Mouse (Mus musculus) MEL (cell line): ENCODE measurements around the gene Nenf.

Experiments
- BHLHE40 ChIP-seq: IDR thresholded peaks from 2 replicates; pipeline ENCODE4 v1.6.1; 2012; ENCODE audit warnings: low read depth, mild to moderate bottlenecking, inconsistent platforms, low read length, improper control_type of control experiment, borderline replicate concordance
- CTCF ChIP-seq, 3 experiments: IDR thresholded peaks in 2 of 3; conservative IDR thresholded peaks in 1 of 3; 2 replicates each; pipeline ENCODE4 v1.5.1; 2011 to 2012; ENCODE audit warnings: low read length in 3 of 3, low read depth in 2 of 3, mild to moderate bottlenecking in 2 of 3, improper control_type of control experiment in 1 of 3, inconsistent platforms in 1 of 3, mixed read lengths in 1 of 3, moderate library complexity in 1 of 3; ENCODE audit not compliant: control insufficient read depth in 1 of 3, insufficient read depth in 1 of 3, poor library complexity in 1 of 3, severe bottlenecking in 1 of 3
- EP300 ChIP-seq, 2 experiments: IDR thresholded peaks; 2 replicates each; pipeline ENCODE4 v1.6.1; 2011; ENCODE audit warnings: improper control_type of control experiment in 2 of 2, low read length in 2 of 2, low read depth in 1 of 2, mild to moderate bottlenecking in 1 of 2
- GABPA ChIP-seq: IDR thresholded peaks from 2 replicates; pipeline ENCODE4 v1.6.1; 2012; ENCODE audit warnings: low read depth, mild to moderate bottlenecking, inconsistent platforms, low read length, improper control_type of control experiment, moderate library complexity
- MYB ChIP-seq: IDR thresholded peaks from 2 replicates; pipeline ENCODE4 v1.6.1; 2011; ENCODE audit warnings: mild to moderate bottlenecking, low read depth, low read length, improper control_type of control experiment
- POLR2A ChIP-seq, 2 experiments: IDR thresholded peaks; 2 replicates each; pipeline ENCODE4 v1.6.1; 2011 to 2012; ENCODE audit warnings: low read length in 2 of 2, mild to moderate bottlenecking in 2 of 2, control low read depth in 1 of 2, improper control_type of control experiment in 1 of 2, low read depth in 1 of 2, moderate library complexity in 1 of 2; ENCODE audit not compliant: control insufficient read depth in 1 of 2, insufficient read depth in 1 of 2, poor library complexity in 1 of 2
- SMC3 ChIP-seq: IDR thresholded peaks from 2 replicates; pipeline ENCODE4 v1.6.1; 2011; ENCODE audit warnings: low read depth, low read length, improper control_type of control experiment
- TAL1 ChIP-seq: IDR thresholded peaks from 2 replicates; pipeline ENCODE4 v1.6.1; 2012; ENCODE audit warnings: mild to moderate bottlenecking, inconsistent platforms, low read length, moderate library complexity, mixed read lengths
- TCF12 ChIP-seq: IDR thresholded peaks from 2 replicates; pipeline ENCODE4 v1.6.1; 2014; ENCODE audit warnings: low read depth, mild to moderate bottlenecking, inconsistent platforms, low read length, improper control_type of control experiment, moderate library complexity

DNA sequence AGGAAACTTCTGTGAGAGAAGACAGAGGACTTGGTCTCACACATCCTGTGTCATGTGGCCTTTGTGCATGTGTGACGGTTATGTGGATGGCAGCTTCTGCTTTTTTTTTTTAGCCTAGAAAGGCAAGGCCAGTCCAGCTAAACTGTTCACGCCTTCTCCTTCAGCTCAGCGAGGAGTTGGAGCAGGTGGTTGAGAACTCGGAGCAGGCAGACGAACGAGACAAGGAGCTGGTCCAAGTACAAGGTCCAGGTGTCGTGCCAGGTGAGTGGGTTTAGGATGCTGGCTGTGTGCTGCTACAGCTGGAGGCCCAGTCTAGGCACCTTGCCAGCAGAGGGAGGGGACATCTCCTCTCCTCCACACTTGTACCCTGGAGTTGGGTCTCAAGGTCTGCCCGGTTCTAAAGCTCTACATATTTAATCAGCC, 10.0 kb upstream of the Nenf start:
- TF ChIP-seq BHLHE40 (no peak), MYB (no peak; the same call in 1 of the 2 replicates), POLR2A (IDR thresholded peaks at IDR 0.05; ENCODE audit: control insufficient read depth in 1 of 2, insufficient read depth in 1 of 2, low read depth in 1 of 2, low read length in 2 of 2, poor library complexity in 1 of 2) (peak in 1 of 2 experiments; percentile 29; a peak in 1 of 4 replicates), GABPA (no peak), TCF12 (no peak), CTCF (IDR thresholded peaks at IDR 0.05 in 2 of 3, conservative IDR thresholded peaks at IDR 0.05 in 1 of 3; ENCODE audit: control insufficient read depth in 1 of 3, insufficient read depth in 1 of 3, low read depth in 2 of 3, low read length in 3 of 3, poor library complexity in 1 of 3, severe bottlenecking in 1 of 3) (no peak), EP300 (IDR thresholded peaks at IDR 0.05; ENCODE audit: low read depth in 1 of 2, low read length in 2 of 2) (peak in 1 of 2 experiments; percentile 40; a peak in 1 of 4 replicates), SMC3 (no peak), TAL1 (no peak)
